Mouse (Mus musculus) c-Kit-positive CD71-positive TER-119-positive erythroid progenitor cells, embryonic 14.5 days (primary cell): ENCODE results near the gene Arhgap21.

Experiments used
- DNase-seq: peaks from one replicate; pipeline ENCODE4 v3.0.0-alpha.2; 2013; ENCODE audit warnings: low spot score

Gene Arhgap21

GRCm38 (mm10) chr2:20966176-20967100 is 2.2 kb downstream of the Arhgap21 start:
- DNase-seq = no peak

GRCm38 (mm10) chr2:20965361-20965760 is 3.3 kb downstream of the Arhgap21 start:
- DNase-seq = no peak

- DNase-seq = no peak
These were observed 4.2 kb downstream of the Arhgap21 start for GRCm38 (mm10) chr2:20964461-20964860.

DNA sequence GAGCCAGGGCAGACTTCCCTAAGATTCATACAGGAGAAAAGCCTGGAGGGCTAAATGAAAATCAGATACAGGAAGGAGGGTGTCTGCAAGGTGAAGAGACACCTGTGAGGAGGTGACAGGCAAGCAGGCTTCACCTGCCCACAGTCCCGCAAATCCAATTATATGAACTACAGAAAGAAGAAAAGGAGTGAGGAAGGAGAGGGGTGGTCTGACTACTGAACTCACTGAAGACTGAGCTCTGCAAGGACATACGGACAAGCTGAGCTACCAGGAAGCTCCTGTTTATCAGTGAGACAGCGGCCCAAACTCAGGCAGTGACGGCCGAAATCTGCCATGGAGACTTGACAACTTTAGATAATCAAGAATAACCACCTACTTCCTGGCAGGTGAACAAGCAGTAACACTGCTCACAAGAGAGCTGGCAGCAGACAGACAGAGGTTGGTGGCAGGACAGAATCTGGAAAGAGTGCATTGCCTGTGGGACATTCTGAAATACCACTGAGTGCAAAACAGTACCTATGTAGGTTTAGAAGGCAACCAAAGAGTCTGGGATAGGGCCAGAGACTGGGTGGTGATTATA is 5.4 kb downstream of the Arhgap21 start:
- no peak for DNase-seq

DNA sequence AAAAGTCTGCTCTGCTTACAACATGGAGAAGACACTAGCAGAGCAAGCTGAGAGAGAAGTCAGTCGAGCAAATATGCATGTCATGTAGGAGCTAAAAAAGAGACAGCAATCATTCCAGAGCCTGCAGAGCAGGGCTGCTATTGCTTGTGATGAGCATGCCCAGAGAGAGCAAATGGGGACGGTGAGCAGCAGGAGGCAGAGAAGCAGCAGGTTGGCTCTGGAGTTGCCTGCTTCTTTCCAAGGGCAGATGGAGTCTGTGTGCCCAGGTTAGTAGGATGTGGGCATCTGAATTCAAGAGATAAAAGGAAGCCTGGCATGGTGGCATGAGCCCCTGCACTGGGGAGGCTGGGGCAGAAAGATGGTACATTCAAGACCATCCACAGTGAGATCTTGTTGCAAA is 6.4 kb downstream of the Arhgap21 start:
- no peak for DNase-seq

- no peak for DNase-seq
These were observed 6.9 kb downstream of the Arhgap21 start for GRCm38 (mm10) chr2:20961825-20962224.

GRCm38 (mm10) chr2:20961295-20961694 is 7.4 kb downstream of the Arhgap21 start:
- no peak for DNase-seq

DNA sequence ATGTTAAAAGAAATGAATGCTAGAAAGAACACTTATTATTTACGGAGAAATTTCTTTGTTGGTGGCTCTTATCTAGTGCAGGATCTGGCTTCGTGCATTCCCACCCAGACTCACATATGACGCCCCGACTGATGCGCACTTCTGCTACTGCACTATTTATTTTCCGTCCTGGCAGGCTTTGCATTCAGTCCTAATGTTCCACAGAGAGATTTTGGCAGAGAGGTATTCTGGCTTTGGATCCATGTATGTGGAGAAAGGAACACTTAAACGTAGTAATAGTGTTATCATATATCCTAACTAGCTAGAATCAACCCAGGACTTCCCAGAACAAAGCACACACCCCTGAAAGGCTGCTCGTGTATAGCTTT is 8.0 kb downstream of the Arhgap21 start:
- DNase-seq = no peak

GRCm38 (mm10) chr2:20959906-20960667 is 8.6 kb downstream of the Arhgap21 start:
- no peak for DNase-seq

GRCm38 (mm10) chr2:20959045-20959444 is 9.6 kb downstream of the Arhgap21 start:
- DNase-seq = no peak

GRCm38 (mm10) chr2:20957995-20958394 is 10.7 kb downstream of the Arhgap21 start:
- no peak for DNase-seq

DNA sequence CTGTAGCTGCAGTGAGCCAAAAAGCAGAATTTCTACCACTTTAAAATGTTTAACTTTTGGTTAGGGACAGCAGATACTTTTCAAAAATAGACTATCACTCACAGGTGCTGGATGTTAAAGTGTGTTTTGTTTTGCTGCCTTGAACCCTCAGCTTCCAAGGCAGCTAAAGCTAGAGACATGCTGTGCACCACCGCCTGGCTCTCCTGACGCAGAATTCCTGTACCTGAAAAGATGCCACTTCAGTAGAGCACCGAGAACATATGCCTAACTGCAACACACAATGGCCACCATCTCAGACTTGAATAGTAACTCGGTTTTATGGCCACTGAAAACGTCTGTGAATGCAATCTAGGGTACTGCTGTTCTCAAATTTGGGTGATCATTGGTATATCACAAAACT is 12.0 kb downstream of the Arhgap21 start:
- DNase-seq = no peak

DNA sequence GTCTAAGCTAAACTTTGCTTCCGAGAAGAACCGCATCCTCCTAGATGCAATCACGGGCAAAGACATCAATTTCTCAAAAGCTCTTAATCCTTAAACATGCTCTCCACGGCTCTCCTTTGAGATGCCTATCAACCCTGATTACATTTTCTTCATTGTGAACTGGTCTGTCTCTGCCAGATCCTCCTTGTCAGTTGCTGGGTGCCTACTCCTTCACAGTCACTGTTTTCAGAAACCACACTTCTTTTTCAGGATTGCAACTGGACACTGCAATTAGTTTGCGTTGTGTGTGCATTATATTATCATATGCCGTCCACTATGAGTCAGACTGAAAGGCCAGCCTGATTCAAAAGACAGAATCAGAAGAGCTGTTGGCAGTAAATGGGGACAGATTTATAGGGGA is 12.7 kb downstream of the Arhgap21 start:
- no peak for DNase-seq

GRCm38 (mm10) chr2:20955376-20955775 is 13.3 kb downstream of the Arhgap21 start:
- DNase-seq = no peak

GRCm38 (mm10) chr2:20952716-20953115 is 16.0 kb downstream of the Arhgap21 start:
- DNase-seq = no peak

- DNase-seq = no peak
These were observed 19.5 kb downstream of the Arhgap21 start for GRCm38 (mm10) chr2:20949168-20949567.

DNA sequence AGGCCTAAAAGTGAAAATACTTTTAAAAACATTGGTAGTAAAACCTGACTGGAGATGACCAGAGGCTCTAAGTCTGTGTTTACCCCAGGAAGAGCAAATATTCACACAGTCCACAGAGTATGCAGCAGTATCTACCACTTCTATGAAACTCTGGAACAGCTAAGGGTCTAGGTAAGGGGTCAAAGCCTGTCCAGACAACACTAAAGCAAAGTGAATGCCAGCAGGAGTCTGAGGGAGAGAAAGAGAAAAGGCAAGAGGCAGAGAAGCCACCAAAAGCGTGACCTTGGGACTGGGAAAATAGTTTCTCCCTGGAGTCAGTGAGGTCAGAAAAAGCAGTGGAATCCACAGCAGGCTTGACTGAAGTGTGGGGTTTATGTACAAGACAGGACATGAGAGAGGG is 21.6 kb downstream of the Arhgap21 start:
- DNase-seq = no peak

GRCm38 (mm10) chr2:20945596-20945995 is 23.1 kb downstream of the Arhgap21 start:
- no peak for DNase-seq

- DNase-seq = no peak
These were observed 24.8 kb downstream of the Arhgap21 start for GRCm38 (mm10) chr2:20943730-20944454.

DNA sequence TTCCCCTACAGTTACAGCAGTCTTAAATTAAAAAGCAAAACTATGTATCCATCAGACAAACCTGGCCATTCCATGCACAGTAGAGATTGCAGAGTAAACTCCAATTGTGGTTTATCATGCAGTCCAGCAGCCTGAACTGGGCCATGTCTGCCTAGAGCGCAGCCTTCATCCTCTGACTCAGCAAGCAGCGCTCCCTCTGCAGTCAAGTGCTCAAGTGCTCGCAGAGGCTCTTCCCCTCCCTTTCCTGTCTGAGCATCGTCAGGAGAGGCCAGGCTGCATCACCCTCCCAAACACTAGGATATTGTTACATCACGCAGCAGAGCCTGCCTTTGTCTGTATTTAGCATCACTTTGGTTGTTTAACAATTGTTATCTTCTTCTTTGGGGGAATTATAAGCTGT is 25.5 kb downstream of the Arhgap21 start:
- peak; percentile 47 for DNase-seq

DNA sequence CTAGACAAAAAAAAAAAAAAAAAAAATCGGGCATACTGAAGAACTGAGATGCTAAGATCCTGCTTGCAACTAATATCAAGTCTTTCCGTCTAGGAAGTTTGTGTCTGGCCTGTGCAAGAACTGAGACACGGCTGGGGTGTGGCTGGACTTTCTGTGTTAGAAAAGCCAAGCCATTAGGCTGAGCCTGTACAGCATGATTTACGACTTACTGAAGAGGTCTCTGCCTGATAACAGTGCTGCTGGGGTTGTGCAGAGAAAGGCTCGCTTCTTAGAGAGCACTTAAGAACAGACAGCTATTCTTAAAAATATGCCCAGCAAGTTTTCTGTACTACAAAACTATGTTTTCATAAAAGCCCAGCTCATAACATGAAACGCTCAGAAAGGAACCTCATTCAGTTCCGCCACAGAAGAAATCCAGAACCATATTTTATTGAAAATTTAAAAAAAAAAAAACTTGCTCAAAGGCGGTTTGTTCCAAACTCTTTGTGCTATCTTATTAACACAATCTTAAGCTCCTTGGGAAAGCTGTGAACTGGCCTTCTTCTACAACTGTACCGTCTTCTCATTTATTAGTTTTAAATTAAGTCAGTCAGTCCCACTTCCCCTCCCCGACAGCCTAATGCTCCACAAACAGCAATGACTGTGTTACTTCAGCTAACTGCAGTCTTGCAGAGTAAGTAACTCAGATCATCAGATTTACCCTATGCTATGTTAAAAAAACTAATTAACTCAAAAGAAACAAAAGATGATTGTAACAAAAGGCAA is 26.1 kb downstream of the Arhgap21 start:
- no peak for DNase-seq
